Mouse (Mus musculus) liver, embryonic 14.5 days (tissue): ENCODE results near the gene Zfp46. TPM values are rescaled to one million over a fixed set of nuclear protein-coding genes. Genes with fewer than 3 reads are reported as not detected.

Experiments
- ATAC-seq: fragments of 200-750 bp; cut with Nextera tagmentation; 2 replicates; pipeline ENCODE4 v1.8.0; 2017; ENCODE audit warnings: moderate number of reproducible peaks, mild to moderate bottlenecking, moderate library complexity; ENCODE audit not compliant: insufficient read depth
- DNase-seq, 3 experiments: peaks; one replicate each; pipeline ENCODE4 v3.0.0-alpha.2; 2012 to 2013; ENCODE audit warnings: low read depth in 3 of 3, low spot score in 3 of 3
- H3K27ac ChIP-seq: fragments of 300-500 bp; sonication (generic); 2 replicates; pipeline ENCODE4 v1.5.1; 2014; ENCODE audit warnings: moderate library complexity, mild to moderate bottlenecking, control low read depth, inconsistent platforms
- H3K27me3 ChIP-seq: fragments of 300-500 bp; sonication (generic); 2 replicates; pipeline ENCODE4 v1.6.1; 2014; ENCODE audit warnings: mild to moderate bottlenecking, low read length, moderate library complexity; ENCODE audit not compliant: control insufficient read depth, insufficient read depth
- H3K36me3 ChIP-seq: fragments of 300-500 bp; sonication (generic); replicated peaks from 2 replicates; pipeline ENCODE4 v1.6.1; 2014; ENCODE audit warnings: low read depth; ENCODE audit not compliant: control insufficient read depth, insufficient read depth
- H3K4me1 ChIP-seq, 2 experiments: fragments of 200-500 bp in 1 of 2; fragments of 300-500 bp in 1 of 2; sonication (generic) in 1 of 2; replicated peaks; 2 replicates each; pipeline ENCODE4 v1.6.1; 2012 to 2014; ENCODE audit warnings: antibody characterized with exemption in 1 of 2, inconsistent platforms in 1 of 2, low read length in 1 of 2; ENCODE audit not compliant: control insufficient read depth in 2 of 2, insufficient read depth in 2 of 2
- H3K4me2 ChIP-seq: fragments of 300-500 bp; sonication (generic); 2 replicates; pipeline ENCODE4 v1.6.1; 2014; ENCODE audit warnings: low read depth, mild to moderate bottlenecking, control low read depth, moderate library complexity
- H3K4me3 ChIP-seq, 2 experiments: fragments of 200-500 bp in 1 of 2; fragments of 300-500 bp in 1 of 2; sonication (generic) in 1 of 2; 2 replicates each; pipeline ENCODE4 v1.5.1; 2012 to 2014; ENCODE audit warnings: low read depth in 2 of 2, low read length in 2 of 2, mild to moderate bottlenecking in 2 of 2, control low read depth in 1 of 2, inconsistent platforms in 1 of 2, moderate library complexity in 1 of 2; ENCODE audit not compliant: insufficient read depth in 1 of 2
- H3K9ac ChIP-seq: fragments of 300-500 bp; sonication (generic); replicated peaks from 2 replicates; pipeline ENCODE4 v1.6.1; 2014; ENCODE audit warnings: mild to moderate bottlenecking, control low read depth, moderate library complexity
- H3K9me3 ChIP-seq: fragments of 300-500 bp; sonication (generic); 2 replicates; pipeline ENCODE4 v1.6.1; 2016; ENCODE audit warnings: low read length, mixed read lengths; ENCODE audit not compliant: control insufficient read depth
- CTCF ChIP-seq: IDR thresholded peaks from 2 replicates; pipeline ENCODE4 v1.5.1; 2016; ENCODE audit warnings: antibody characterized with exemption, low read depth, control low read depth
- EP300 ChIP-seq: IDR thresholded peaks from 2 replicates; pipeline ENCODE4 v1.6.1; 2016; ENCODE audit warnings: antibody characterized with exemption, low read depth
- WGBS: fragments of 180-500 bp; shearing (Covaris S2); extraction: QIAGEN DNeasy Blood & Tissue Kit; methylation state at CpG from one replicate; pipeline ENCODE4 v1.1.7; 2014; ENCODE audit not compliant: insufficient replicate concordance; 5-methylcytosine and 5-hydroxymethylcytosine counted together
- polyA plus RNA-seq, 2 experiments: library from polyadenylated mRNA; depleted of rRNA in 1 of 2; stranded (reverse) in 1 of 2; unstranded in 1 of 2; fragments of >200 nt; fragmentation: Nextera tagmentation in 1 of 2; extraction: Ambion mirVana in 1 of 2; gene quantifications; 2 replicates each; pipeline versions ENCODE4 v1.2.1 to v1.2.3; 2012 to 2014

Gene Zfp46
- polyA plus RNA-seq, 2 experiments = 2.6 to 2.7 TPM

- ATAC-seq (no peak), DNase-seq (no peak)
- Histone ChIP-seq H3K36me3 (peaks cover 54% of the 10 kb centered on the region), H3K9me3 (no peaks in the 10 kb centered on the region), H3K27ac (no peak overlapping the region), H3K9ac (no peak overlapping the region), H3K27me3 (no peaks in the 10 kb centered on the region), H3K4me2 (no peak overlapping the region), H3K4me1 (peaks cover 0 to 4% of the 10 kb centered on the region in 2 experiments; a peak in 3 of 4 replicates), H3K4me3 (no peak overlapping the region)
- WGBS = 87% methylated on average over 4 of the region's 4 CpGs
- no peak for TF ChIP-seq EP300
- no peak for TF ChIP-seq CTCF
These were observed 33.2 kb downstream of the Zfp46 start for GRCm38 (mm10) chr4:136317667-136318066.

- H3K36me3 ChIP-seq = peaks cover 73% of the 10 kb centered on the region
- H3K4me2 ChIP-seq = no peak overlapping the region
These were observed 35.5 kb downstream of the Zfp46 start for GRCm38 (mm10) chr4:136320016-136320415.

GRCm38 (mm10) chr4:136324226-136324625 is 39.7 kb downstream of the Zfp46 start:
- Histone ChIP-seq H3K4me1 (no peaks in the 10 kb centered on the region), H3K36me3 (peaks cover 70% of the 10 kb centered on the region), H3K9me3 (no peaks in the 10 kb centered on the region), H3K27ac (no peak overlapping the region), H3K27me3 (no peaks in the 10 kb centered on the region), H3K4me3 (no peak overlapping the region), H3K9ac (no peak overlapping the region), H3K4me2 (no peak overlapping the region)
- WGBS = 77% methylated on average over 2 of the region's 2 CpGs
- no peak for TF ChIP-seq EP300
- peak; percentile 22; the same call in 1 of the 2 replicates for TF ChIP-seq CTCF
- ATAC-seq (no peak), DNase-seq (no peak)

More at GRCm38 (mm10) chr4:136320016-136320415, 35.5 kb downstream of the Zfp46 start:
- DNase-seq (no peak), ATAC-seq (no peak)
- Histone ChIP-seq H3K27ac (no peak overlapping the region), H3K4me1 (no peaks in the 10 kb centered on the region), H3K27me3 (no peaks in the 10 kb centered on the region), H3K4me3 (no peak overlapping the region), H3K9ac (no peak overlapping the region), H3K9me3 (no peaks in the 10 kb centered on the region)
- WGBS = 77% methylated on average over 4 of the region's 4 CpGs
- no peak for TF ChIP-seq EP300
- TF ChIP-seq CTCF = no peak

- Histone ChIP-seq H3K4me3 (no peak overlapping the region), H3K27me3 (no peaks in the 10 kb centered on the region), H3K27ac (no peak overlapping the region), H3K4me2 (no peak overlapping the region), H3K36me3 (peaks cover 46% of the 10 kb centered on the region), H3K4me1 (no peaks in the 10 kb centered on the region), H3K9me3 (no peaks in the 10 kb centered on the region), H3K9ac (no peak overlapping the region)
- ATAC-seq = no peak
- 84% methylated on average over 5 of the region's 5 CpGs for WGBS
- DNase-seq = no peak
- TF ChIP-seq CTCF (no peak), EP300 (no peak)
These were observed 42.8 kb downstream of the Zfp46 start for GRCm38 (mm10) chr4:136327238-136327637.

DNA sequence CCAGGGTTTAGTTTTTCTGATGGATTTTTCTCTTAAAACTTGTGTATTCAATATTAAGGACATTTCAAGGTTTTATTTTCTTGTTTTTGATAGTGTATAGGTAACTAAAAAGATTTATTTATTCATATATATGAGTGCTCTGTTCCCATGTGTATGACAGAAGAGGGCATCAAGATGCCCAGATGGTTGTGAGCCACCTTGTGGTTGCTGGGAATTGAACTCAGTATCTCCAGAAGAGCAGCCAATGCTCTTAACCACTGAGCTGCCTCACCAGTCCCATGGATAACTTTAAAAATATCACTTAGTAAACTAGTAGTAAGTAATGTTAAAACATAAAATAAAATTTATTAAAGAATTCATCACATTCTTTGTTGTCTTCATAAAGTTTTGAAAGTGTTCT is 43.6 kb downstream of the Zfp46 start:
- ATAC-seq = no peak
- H3K36me3 ChIP-seq = peaks cover 50% of the 10 kb centered on the region
- no peak for DNase-seq
- TF ChIP-seq EP300 (no peak), CTCF (peak; percentile 22; the same call in 1 of the 2 replicates)
- no peaks in the 10 kb centered on the region for H3K27me3 ChIP-seq
- no peak overlapping the region for H3K27ac ChIP-seq
- no peaks in the 10 kb centered on the region for H3K9me3 ChIP-seq
- H3K4me1 ChIP-seq = no peaks in the 10 kb centered on the region
- H3K4me2 ChIP-seq = no peak overlapping the region
- no peak overlapping the region for H3K9ac ChIP-seq
- H3K4me3 ChIP-seq = no peak overlapping the region

GRCm38 (mm10) chr4:136331709-136332108 is 47.2 kb downstream of the Zfp46 start:
- WGBS = 89% methylated on average over 3 of the region's 3 CpGs
- H3K27ac ChIP-seq = no peak overlapping the region
- H3K4me1 ChIP-seq = no peaks in the 10 kb centered on the region
- H3K4me3 ChIP-seq = no peak overlapping the region
- H3K9me3 ChIP-seq = no peaks in the 10 kb centered on the region
- DNase-seq (no peak), ATAC-seq (no peak)
- no peak for TF ChIP-seq EP300
- no peak for TF ChIP-seq CTCF
- H3K4me2 ChIP-seq = no peak overlapping the region
- peaks cover 46% of the 10 kb centered on the region for H3K36me3 ChIP-seq
- no peak overlapping the region for H3K9ac ChIP-seq
- no peaks in the 10 kb centered on the region for H3K27me3 ChIP-seq
